Mouse (Mus musculus): ENCODE measurements around the gene Rac3. TPM values are rescaled to one million over a fixed set of nuclear protein-coding genes. Genes with fewer than 3 reads are reported as not detected.

Rac3 gene
- polyA plus RNA-seq, 1 experiment = 16.0 TPM

DNA sequence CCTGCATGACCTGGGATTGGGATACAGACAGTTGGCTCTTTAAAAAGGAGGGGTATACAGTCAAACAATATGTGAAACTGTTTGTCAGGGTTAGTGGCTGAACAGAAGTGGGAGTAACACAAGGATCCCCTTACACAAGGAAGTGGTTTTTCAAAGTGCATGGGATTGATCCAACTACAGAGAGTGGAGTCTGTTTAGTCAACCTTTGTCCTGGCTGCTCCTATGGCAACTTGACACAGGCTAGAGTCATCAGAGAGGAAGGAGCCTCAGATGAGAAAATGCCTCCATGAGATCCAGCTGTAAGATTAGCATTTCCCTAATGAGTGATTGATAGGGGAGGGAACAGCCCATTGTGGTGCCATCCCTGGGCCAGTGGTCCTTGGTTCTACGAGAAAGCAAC lies 46.9 kb downstream of the Rac3 start:
- H3K4me3 ChIP-seq (ENCODE audit: insufficient read depth, low read length) = no peak overlapping the region

DNA sequence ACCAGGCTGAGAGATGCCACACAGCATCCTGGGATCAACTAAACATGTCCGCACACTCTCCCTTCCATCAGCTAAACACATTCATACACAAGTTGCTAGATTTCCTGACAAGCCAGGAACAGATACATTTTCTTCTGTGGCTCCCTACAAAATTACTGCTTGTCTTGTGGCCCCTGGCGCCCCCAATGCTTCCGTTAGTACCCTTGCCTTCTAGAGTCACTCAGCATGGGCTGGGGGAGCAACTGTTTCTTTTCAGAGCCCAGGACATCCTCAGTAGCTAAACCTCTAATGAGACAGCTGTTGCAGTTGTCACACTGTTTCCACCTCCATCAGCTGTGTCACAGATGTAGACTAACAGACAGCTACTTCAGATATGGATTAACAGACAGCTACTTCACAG lies 51.5 kb downstream of the Rac3 start:
- Histone ChIP-seq H3K4me3 (ENCODE audit: insufficient read depth, low read length) (no peak overlapping the region), H3K4me1 (ENCODE audit: control insufficient read depth, insufficient read depth, low read length) (peaks cover 2% of the 10 kb centered on the region; the same call in 1 of the 2 replicates), H3K27ac (ENCODE audit: insufficient read depth, low read length) (no peak overlapping the region)
- TF ChIP-seq CTCF (IDR thresholded peaks at IDR 0.05; ENCODE audit: borderline replicate concordance, insufficient read depth, low read length) = no peak

More for the DNA sequence above, 46.9 kb downstream of the Rac3 start:
- Histone ChIP-seq H3K4me1 (ENCODE audit: control insufficient read depth, insufficient read depth, low read length) (no peaks in the 10 kb centered on the region), H3K27ac (ENCODE audit: insufficient read depth, low read length) (no peak overlapping the region)
- TF ChIP-seq POLR2A (IDR thresholded peaks at IDR 0.05; ENCODE audit: low read depth, low read length) (no peak), CTCF (IDR thresholded peaks at IDR 0.05; ENCODE audit: borderline replicate concordance, insufficient read depth, low read length) (no peak)

Other genes with a start within 250 kb of the Rac3 start
- 51.1 and 58.0 TPM in 2 replicates for gene Mrpl12, start 236.9 kb upstream of the Rac3 start, polyA plus RNA-seq (2011; ENCODE audit: insufficient read length, low read depth, missing spikeins)
- gene Slc25a10, start 229.6 kb upstream of the Rac3 start, polyA plus RNA-seq (2011; ENCODE audit: insufficient read length, low read depth, missing spikeins) = 22.0 and 22.4 TPM in 2 replicates
- not detected in 2 replicates for gene Gcgr, start 190.8 kb upstream of the Rac3 start, polyA plus RNA-seq (2011; ENCODE audit: insufficient read length, low read depth, missing spikeins)
- 65.4 and 90.1 TPM in 2 replicates for gene Mcrip1, start 171.7 kb upstream of the Rac3 start, polyA plus RNA-seq (2011; ENCODE audit: insufficient read length, low read depth, missing spikeins)
- gene Ppp1r27, start 170.3 kb upstream of the Rac3 start, polyA plus RNA-seq (2011; ENCODE audit: insufficient read length, low read depth, missing spikeins) = not detected in 2 replicates
- gene P4hb, start 148.2 kb upstream of the Rac3 start, polyA plus RNA-seq (2011; ENCODE audit: insufficient read length, low read depth, missing spikeins) = 846 and 907 TPM in 2 replicates
- 500 and 534 TPM in 2 replicates for gene Arhgdia, start 139.8 kb upstream of the Rac3 start, polyA plus RNA-seq (2011; ENCODE audit: insufficient read length, low read depth, missing spikeins)
- gene Alyref, start 123.1 kb upstream of the Rac3 start, polyA plus RNA-seq (2011; ENCODE audit: insufficient read length, low read depth, missing spikeins) = 112 and 150 TPM in 2 replicates
- gene Anapc11, start 123.0 kb upstream of the Rac3 start, polyA plus RNA-seq (2011; ENCODE audit: insufficient read length, low read depth, missing spikeins) = 78.0 and 87.2 TPM in 2 replicates
- gene Npb, start 113.0 kb upstream of the Rac3 start, polyA plus RNA-seq (2011; ENCODE audit: insufficient read length, low read depth, missing spikeins) = not detected in 2 replicates
- 39.5 and 45.2 TPM in 2 replicates for gene Pcyt2, start 103.5 kb upstream of the Rac3 start, polyA plus RNA-seq (2011; ENCODE audit: insufficient read length, low read depth, missing spikeins)
- gene Sirt7, start 96.2 kb upstream of the Rac3 start, polyA plus RNA-seq (2011; ENCODE audit: insufficient read length, low read depth, missing spikeins) = 15.9 and 19.2 TPM in 2 replicates
- 39.4 and 43.9 TPM in 2 replicates for gene Mafg, start 87.9 kb upstream of the Rac3 start, polyA plus RNA-seq (2011; ENCODE audit: insufficient read length, low read depth, missing spikeins)
- gene Pycr1, start 77.7 kb upstream of the Rac3 start, polyA plus RNA-seq (2011; ENCODE audit: insufficient read length, low read depth, missing spikeins) = 44.5 and 59.0 TPM in 2 replicates
- gene Myadml2, start 73.3 kb upstream of the Rac3 start, polyA plus RNA-seq (2011; ENCODE audit: insufficient read length, low read depth, missing spikeins) = not detected in 2 replicates
- gene Notum, start 60.3 kb upstream of the Rac3 start, polyA plus RNA-seq (2011; ENCODE audit: insufficient read length, low read depth, missing spikeins) = 0.47 and 0.63 TPM in 2 replicates
- gene Aspscr1, start 48.5 kb upstream of the Rac3 start, polyA plus RNA-seq (2011; ENCODE audit: insufficient read length, low read depth, missing spikeins) = 49.8 and 53.9 TPM in 2 replicates
- 42.8 and 44.1 TPM in 2 replicates for gene Cenpx, start 7.7 kb upstream of the Rac3 start, polyA plus RNA-seq (2011; ENCODE audit: insufficient read length, low read depth, missing spikeins)
- gene Lrrc45, start 7.5 kb upstream of the Rac3 start, polyA plus RNA-seq (2011; ENCODE audit: insufficient read length, low read depth, missing spikeins) = 16.1 and 17.8 TPM in 2 replicates
- 31.6 and 52.4 TPM in 2 replicates for gene Dcxr, start 5.8 kb downstream of the Rac3 start, polyA plus RNA-seq (2011; ENCODE audit: insufficient read length, low read depth, missing spikeins)
- 27.8 and 30.7 TPM in 2 replicates for gene Cbr2, start 10.6 kb downstream of the Rac3 start, polyA plus RNA-seq (2011; ENCODE audit: insufficient read length, low read depth, missing spikeins)
- gene Hmga1b, start 41.3 kb downstream of the Rac3 start, polyA plus RNA-seq (2011; ENCODE audit: insufficient read length, low read depth, missing spikeins) = 1.3 and 15.2 TPM in 2 replicates
- gene Rfng, start 62.7 kb downstream of the Rac3 start, polyA plus RNA-seq (2011; ENCODE audit: insufficient read length, low read depth, missing spikeins) = 12.8 and 13.0 TPM in 2 replicates
- 103 and 112 TPM in 2 replicates for gene Gps1, start 62.8 kb downstream of the Rac3 start, polyA plus RNA-seq (2011; ENCODE audit: insufficient read length, low read depth, missing spikeins)
- gene Dus1l, start 74.9 kb downstream of the Rac3 start, polyA plus RNA-seq (2011; ENCODE audit: insufficient read length, low read depth, missing spikeins) = 23.7 and 24.0 TPM in 2 replicates
- gene Fasn, start 103.1 kb downstream of the Rac3 start, polyA plus RNA-seq (2011; ENCODE audit: insufficient read length, low read depth, missing spikeins) = 61.2 and 72.6 TPM in 2 replicates
- 0.82 and 1.9 TPM in 2 replicates for gene Ccdc57, start 211.4 kb downstream of the Rac3 start, polyA plus RNA-seq (2011; ENCODE audit: insufficient read length, low read depth, missing spikeins)
- 43.8 and 63.2 TPM in 2 replicates for gene Slc16a3, start 227.0 kb downstream of the Rac3 start, polyA plus RNA-seq (2011; ENCODE audit: insufficient read length, low read depth, missing spikeins)